Mouse (Mus musculus): ENCODE results near the gene Coro2b. TPM values are rescaled to one million over a fixed set of nuclear protein-coding genes. Genes with fewer than 3 reads are reported as not detected.

Gene Coro2b
- polyA plus RNA-seq, 2 experiments: 10.3 to 20.8 TPM

- no peaks in the 10 kb centered on the region for H3K27me3 ChIP-seq (ENCODE audit: control insufficient read depth, insufficient read depth, low read length)
- DNase-seq (ENCODE audit: low spot score): no peak
- H3K9ac ChIP-seq (ENCODE audit: low read depth, low read length, severe bottlenecking): no peak overlapping the region
- no peaks in the 10 kb centered on the region for H3K36me3 ChIP-seq (ENCODE audit: control insufficient read depth, insufficient read depth, low read length)
- no peaks in the 10 kb centered on the region for H3K4me1 ChIP-seq (ENCODE audit: control insufficient read depth, insufficient read depth, low read length)
- no peak overlapping the region for H3K27ac ChIP-seq (replicated peaks; ENCODE audit: low read depth, low read length)
- H3K4me3 ChIP-seq (replicated peaks; ENCODE audit: low read length): no peak overlapping the region
- 0 out of 2 replicates have a peak, but pooled peaks cover 2% of the 10 kb centered on the region for H3K9me3 ChIP-seq (ENCODE audit: control insufficient read depth, low read length)
- no peak for TF ChIP-seq POLR2A (IDR thresholded peaks at IDR 0.05; ENCODE audit: borderline replicate concordance, extremely low read depth, insufficient read depth, insufficient read length)
- ATAC-seq (ENCODE audit: low FRiP score, low read depth): no peak
- WGBS: 85% methylated on average over 4 of the region's 4 CpGs
- H3K4me2 ChIP-seq (replicated peaks; ENCODE audit: low read depth, low read length, severe bottlenecking): no peak overlapping the region
Measured at GRCm38 (mm10) chr9:62560432-62560831, 23.6 kb upstream of the Coro2b start.

- 67% methylated on average over 5 of the region's 5 CpGs for whole genome bisulfite sequencing
- H3K36me3 ChIP-seq (ENCODE audit: control insufficient read depth, insufficient read depth, low read length): no peaks in the 10 kb centered on the region
- no peak for TF ChIP-seq POLR2A (IDR thresholded peaks at IDR 0.05; ENCODE audit: borderline replicate concordance, extremely low read depth, insufficient read depth, insufficient read length)
- H3K27me3 ChIP-seq (ENCODE audit: control insufficient read depth, insufficient read depth, low read length): no peaks in the 10 kb centered on the region
- H3K4me2 ChIP-seq (replicated peaks; ENCODE audit: low read depth, low read length, severe bottlenecking): no peak overlapping the region
- DNase-seq (ENCODE audit: low spot score) (no peak), ATAC-seq (ENCODE audit: low FRiP score, low read depth) (no peak)
- no peak overlapping the region for H3K9ac ChIP-seq (ENCODE audit: low read depth, low read length, severe bottlenecking)
- no peaks in the 10 kb centered on the region for H3K4me1 ChIP-seq (ENCODE audit: control insufficient read depth, insufficient read depth, low read length)
- no peak overlapping the region for H3K4me3 ChIP-seq (replicated peaks; ENCODE audit: low read length)
- H3K9me3 ChIP-seq (ENCODE audit: control insufficient read depth, low read length): no peaks in the 10 kb centered on the region
- H3K27ac ChIP-seq (replicated peaks; ENCODE audit: low read depth, low read length): no peak overlapping the region
Measured at GRCm38 (mm10) chr9:62560006-62560405, 23.2 kb upstream of the Coro2b start.

- WGBS: 81% methylated on average over 3 of the region's 3 CpGs
- no peaks in the 10 kb centered on the region for H3K36me3 ChIP-seq (ENCODE audit: control insufficient read depth, insufficient read depth, low read length)
Measured at GRCm38 (mm10) chr9:62559446-62559845, 22.6 kb upstream of the Coro2b start.

GRCm38 (mm10) chr9:62558058-62558457 lies 21.2 kb upstream of the Coro2b start:
- TF ChIP-seq POLR2A (IDR thresholded peaks at IDR 0.05; ENCODE audit: borderline replicate concordance, extremely low read depth, insufficient read depth, insufficient read length): no peak
- Histone ChIP-seq H3K4me1 (ENCODE audit: control insufficient read depth, insufficient read depth, low read length) (no peaks in the 10 kb centered on the region), H3K9ac (ENCODE audit: low read depth, low read length, severe bottlenecking) (no peak overlapping the region), H3K9me3 (ENCODE audit: control insufficient read depth, low read length) (no peaks in the 10 kb centered on the region), H3K4me2 (replicated peaks; ENCODE audit: low read depth, low read length, severe bottlenecking) (no peak overlapping the region), H3K36me3 (ENCODE audit: control insufficient read depth, insufficient read depth, low read length) (no peaks in the 10 kb centered on the region), H3K4me3 (replicated peaks; ENCODE audit: low read length) (no peak overlapping the region), H3K27ac (replicated peaks; ENCODE audit: low read depth, low read length) (no peak overlapping the region), H3K27me3 (ENCODE audit: control insufficient read depth, insufficient read depth, low read length) (no peaks in the 10 kb centered on the region)
- 96% methylated on average over 8 of the region's 8 CpGs for WGBS
- ATAC-seq (ENCODE audit: low FRiP score, low read depth) (no peak), DNase-seq (ENCODE audit: low spot score) (no peak)

More at GRCm38 (mm10) chr9:62559446-62559845, 22.6 kb upstream of the Coro2b start:
- no peaks in the 10 kb centered on the region for H3K9me3 ChIP-seq (ENCODE audit: control insufficient read depth, low read length)
- no peaks in the 10 kb centered on the region for H3K27me3 ChIP-seq (ENCODE audit: control insufficient read depth, insufficient read depth, low read length)
- no peak overlapping the region for H3K9ac ChIP-seq (ENCODE audit: low read depth, low read length, severe bottlenecking)
- H3K4me1 ChIP-seq (ENCODE audit: control insufficient read depth, insufficient read depth, low read length): no peaks in the 10 kb centered on the region
- no peak overlapping the region for H3K4me3 ChIP-seq (replicated peaks; ENCODE audit: low read length)
- no peak for DNase-seq (ENCODE audit: low spot score)
- ATAC-seq (ENCODE audit: low FRiP score, low read depth): no peak
- H3K4me2 ChIP-seq (replicated peaks; ENCODE audit: low read depth, low read length, severe bottlenecking): no peak overlapping the region
- no peak overlapping the region for H3K27ac ChIP-seq (replicated peaks; ENCODE audit: low read depth, low read length)
- TF ChIP-seq POLR2A (IDR thresholded peaks at IDR 0.05; ENCODE audit: borderline replicate concordance, extremely low read depth, insufficient read depth, insufficient read length): no peak

GRCm38 (mm10) chr9:62556748-62557147 lies 19.9 kb upstream of the Coro2b start:
- Histone ChIP-seq H3K36me3 (ENCODE audit: control insufficient read depth, insufficient read depth, low read length) (no peaks in the 10 kb centered on the region), H3K4me3 (replicated peaks; ENCODE audit: low read length) (no peak overlapping the region), H3K9me3 (ENCODE audit: control insufficient read depth, low read length) (no peaks in the 10 kb centered on the region), H3K27me3 (ENCODE audit: control insufficient read depth, insufficient read depth, low read length) (no peaks in the 10 kb centered on the region), H3K4me1 (ENCODE audit: control insufficient read depth, insufficient read depth, low read length) (no peaks in the 10 kb centered on the region), H3K4me2 (replicated peaks; ENCODE audit: low read depth, low read length, severe bottlenecking) (no peak overlapping the region), H3K27ac (replicated peaks; ENCODE audit: low read depth, low read length) (no peak overlapping the region), H3K9ac (ENCODE audit: low read depth, low read length, severe bottlenecking) (no peak overlapping the region)
- no peak for ATAC-seq (ENCODE audit: low FRiP score, low read depth)
- WGBS: 91% methylated on average over 6 of the region's 6 CpGs
- TF ChIP-seq POLR2A (IDR thresholded peaks at IDR 0.05; ENCODE audit: borderline replicate concordance, extremely low read depth, insufficient read depth, insufficient read length): no peak
- DNase-seq (ENCODE audit: low spot score): no peak

Data from limb, embryonic 14.5 days (tissue).